Mouse (Mus musculus) liver, postnatal 0 days (tissue): ENCODE results near the gene Lrp1.

Source experiments
- CTCF ChIP-seq: sonication (generic); IDR thresholded peaks from 2 replicates; pipeline ENCODE4 v1.5.1; 2016; ENCODE audit warnings: antibody characterized with exemption, low read depth
- EP300 ChIP-seq: IDR thresholded peaks from 2 replicates; pipeline ENCODE4 v1.6.1; 2016; ENCODE audit warnings: antibody characterized with exemption, low read depth, mild to moderate bottlenecking

- TF ChIP-seq EP300 (no peak), CTCF (no peak)
These were observed 106.2 kb downstream of the Lrp1 start, which contains the start of gene Ndufa4l2 for GRCm38 (mm10) chr10:127514764-127515163.
